Mouse (Mus musculus) gastrocnemius, adult 2 months (tissue): ENCODE results near the gene Dcn. TPM values are rescaled to one million over a fixed set of nuclear protein-coding genes. Genes with fewer than 3 reads are reported as not detected.

Source experiments
- DNase-seq: peaks from one replicate; pipeline ENCODE4 v3.0.0; 2022
- H3K27ac ChIP-seq: fragments of 200-600 bp; 2 replicates; pipeline ENCODE4 v1.8.1; 2022; ENCODE audit warnings: mild to moderate bottlenecking
- H3K4me3 ChIP-seq: fragments of 200-600 bp; 2 replicates; pipeline ENCODE4 v1.8.1; 2022; ENCODE audit warnings: mild to moderate bottlenecking, moderate library complexity
- CTCF ChIP-seq: fragments of 200-600 bp; IDR thresholded peaks from 2 replicates; pipeline ENCODE4 v1.8.1; 2022; ENCODE audit warnings: antibody characterized with exemption, mild to moderate bottlenecking, moderate library complexity
- intact Hi-C: fragments of 180-260 bp; cut with DNase I; formaldehyde crosslinking; loops from one replicate; pipeline ENCODE4 v1.15.1; 2025
- total RNA-seq, 2 experiments: library from RNA; stranded (reverse); gene quantifications; 2 replicates each; pipeline ENCODE4 v1.2.3; 2021

Gene Dcn
- total RNA-seq, 2 experiments from 2014 or later: 271 to 502 TPM

- no peak for TF ChIP-seq CTCF
- no peak for DNase-seq
- Histone ChIP-seq H3K4me3 (peak overlapping the region; percentile 67), H3K27ac (peak overlapping the region; percentile 86)
- intact Hi-C loops: loop anchor here (10.0 kb wide), 1 partner anchor 99 kb away; no protein-coding TSS in a partner anchor
Measured at GRCm38 (mm10) chr10:97484049-97484448, 4.6 kb downstream of the Dcn start.

GRCm38 (mm10) chr10:97485151-97485550 is 5.7 kb downstream of the Dcn start:
- peak overlapping the region; percentile 86 for H3K27ac ChIP-seq
- H3K4me3 ChIP-seq: peak overlapping the region; percentile 67
- TF ChIP-seq CTCF: no peak
- peak; percentile 23 for DNase-seq
- intact Hi-C loops: loop anchor here (10.0 kb wide), 1 partner anchor 100 kb away; no protein-coding TSS in a partner anchor

GRCm38 (mm10) chr10:97486085-97486484 is 6.7 kb downstream of the Dcn start:
- no peak for TF ChIP-seq CTCF
- intact Hi-C loops: loop anchor here (10.0 kb wide), 1 partner anchor 101 kb away; no protein-coding TSS in a partner anchor
- Histone ChIP-seq H3K27ac (peak overlapping the region; percentile 38; the same call in 1 of the 2 replicates), H3K4me3 (peak overlapping the region; percentile 67)
- DNase-seq: no peak

GRCm38 (mm10) chr10:97487269-97487989 is 8.0 kb downstream of the Dcn start:
- DNase-seq: no peak
- no peak for TF ChIP-seq CTCF
- peak overlapping the region; percentile 67 for H3K4me3 ChIP-seq
- H3K27ac ChIP-seq: peak overlapping the region; percentile 31; the same call in 1 of the 2 replicates
- intact Hi-C loops: loop anchor here (10.0 kb wide), 1 partner anchor 103 kb away; no protein-coding TSS in a partner anchor

GRCm38 (mm10) chr10:97492367-97492980 is 13.1 kb downstream of the Dcn start:
- no peak for TF ChIP-seq CTCF
- intact Hi-C loops: no loop called here
- H3K4me3 ChIP-seq: no peak overlapping the region; the same call in 1 of the 2 replicates
- no peak for DNase-seq
- H3K27ac ChIP-seq: no peak overlapping the region

GRCm38 (mm10) chr10:97497646-97498045 is 18.2 kb downstream of the Dcn start:
- peak; percentile 57 for DNase-seq
- Histone ChIP-seq H3K27ac (peak overlapping the region; percentile 2; the same call in 1 of the 2 replicates), H3K4me3 (peak overlapping the region; percentile 15)
- intact Hi-C loops: no loop called here
- no peak for TF ChIP-seq CTCF

GRCm38 (mm10) chr10:97523366-97523765 is 44.0 kb downstream of the Dcn start:
- intact Hi-C loops: no loop called here
- no peak for DNase-seq
- no peak overlapping the region for H3K27ac ChIP-seq
- H3K4me3 ChIP-seq: no peak overlapping the region
- no peak for TF ChIP-seq CTCF

- Histone ChIP-seq H3K4me3 (no peak overlapping the region), H3K27ac (peak overlapping the region; percentile 46; the same call in 1 of the 2 replicates)
- DNase-seq: no peak
- intact Hi-C loops: no loop called here
- TF ChIP-seq CTCF: no peak
Measured at GRCm38 (mm10) chr10:97535697-97536096, 56.3 kb downstream of the Dcn start.

GRCm38 (mm10) chr10:97536921-97537320 is 57.5 kb downstream of the Dcn start:
- H3K27ac ChIP-seq: peak overlapping the region; percentile 50
- no peak for DNase-seq
- intact Hi-C loops: no loop called here
- no peak overlapping the region for H3K4me3 ChIP-seq
- TF ChIP-seq CTCF: no peak

GRCm38 (mm10) chr10:97538202-97538601 is 58.8 kb downstream of the Dcn start:
- Histone ChIP-seq H3K27ac (no peak overlapping the region), H3K4me3 (no peak overlapping the region)
- intact Hi-C loops: no loop called here
- no peak for DNase-seq
- no peak for TF ChIP-seq CTCF

GRCm38 (mm10) chr10:97547740-97548139 is 68.3 kb downstream of the Dcn start:
- no peak for DNase-seq
- H3K4me3 ChIP-seq: no peak overlapping the region
- no peak for TF ChIP-seq CTCF
- intact Hi-C loops: no loop called here
- no peak overlapping the region for H3K27ac ChIP-seq

GRCm38 (mm10) chr10:97564957-97565856 is 85.8 kb downstream of the Dcn start, which contains the start of gene Lum:
Gene Lum, plus strand, starts transcription at chr10:97565128.
- DNase-seq: peak; percentile 37
- intact Hi-C loops: no loop called here
- no peak for TF ChIP-seq CTCF
- H3K4me3 ChIP-seq: peak within 1 kb of the TSS; percentile 54
- peak within 1 kb of the TSS; percentile 75 for H3K27ac ChIP-seq
